Mouse (Mus musculus): ENCODE measurements around the gene Zdhhc5. TPM values are rescaled to one million over a fixed set of nuclear protein-coding genes. Genes with fewer than 3 reads are reported as not detected.

The Zdhhc5 gene
- polyA plus RNA-seq, 1 experiment = not detected

GRCm38 (mm10) chr2:84750115-84750514 is 35.1 kb upstream of the Zdhhc5 start:
- Histone ChIP-seq H3K4me1 (ENCODE audit: control insufficient read depth, insufficient read depth, low read length) (no peaks in the 10 kb centered on the region), H3K4me3 (ENCODE audit: insufficient read depth, low read depth, low read length) (no peak overlapping the region), H3K27ac (ENCODE audit: insufficient read depth, low read depth, low read length) (no peak overlapping the region)
- 66% methylated on average over 6 of the region's 6 CpGs for WGBS
- no peak for TF ChIP-seq CTCF (IDR thresholded peaks at IDR 0.05; ENCODE audit: insufficient read depth, low read depth, low read length)
- no peak for TF ChIP-seq POLR2A (IDR thresholded peaks at IDR 0.05; ENCODE audit: insufficient read depth, low read depth, low read length)

DNA sequence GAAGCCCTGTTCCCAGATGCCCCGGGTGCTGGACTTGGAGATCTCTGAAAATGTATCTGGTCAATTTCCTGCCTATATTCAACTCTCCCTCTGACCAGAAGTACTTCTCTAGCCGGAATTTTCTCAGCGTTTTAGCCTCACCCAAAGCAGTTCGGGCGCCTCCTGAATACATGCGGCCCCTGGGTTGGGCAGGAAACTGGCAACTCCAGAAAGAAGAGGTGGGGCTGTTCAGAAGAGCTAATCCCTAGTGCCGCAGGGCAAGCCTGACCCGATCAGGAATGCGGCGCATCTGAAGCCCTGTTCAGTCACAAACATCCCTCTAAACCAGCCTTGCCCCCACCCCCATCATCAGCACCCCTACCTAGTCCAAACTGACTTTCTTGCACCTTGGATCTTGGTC is 29.1 kb upstream of the Zdhhc5 start:
- peak overlapping the region; percentile 67 for H3K4me3 ChIP-seq (ENCODE audit: insufficient read depth, low read depth, low read length)
- no peak overlapping the region for H3K27ac ChIP-seq (ENCODE audit: insufficient read depth, low read depth, low read length)
- 8% methylated on average over 10 of the region's 10 CpGs for WGBS
- H3K4me1 ChIP-seq (ENCODE audit: control insufficient read depth, insufficient read depth, low read length) = peaks cover 27% of the 10 kb centered on the region
- no peak for TF ChIP-seq CTCF (IDR thresholded peaks at IDR 0.05; ENCODE audit: insufficient read depth, low read depth, low read length)
- TF ChIP-seq POLR2A (IDR thresholded peaks at IDR 0.05; ENCODE audit: insufficient read depth, low read depth, low read length) = no peak

DNA sequence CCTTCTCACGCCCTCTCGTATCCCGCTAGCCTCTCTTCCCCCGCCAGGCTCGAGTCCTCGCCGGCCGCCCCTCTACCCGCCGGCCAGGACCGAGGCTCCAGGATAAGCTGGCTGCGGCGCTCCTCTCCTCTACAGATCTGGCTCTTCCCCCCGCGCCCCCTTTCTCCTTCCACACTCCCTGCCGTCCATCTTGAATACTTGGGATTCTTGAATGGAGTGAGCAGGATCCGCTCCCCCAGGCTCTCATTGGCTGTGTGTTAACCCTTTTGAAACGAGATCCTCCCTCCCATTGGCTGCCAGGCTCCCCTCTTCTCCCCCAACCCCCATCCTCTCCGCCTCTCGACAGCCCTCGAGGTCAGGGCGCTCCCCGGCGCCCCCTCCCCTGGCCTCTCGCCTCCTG is 28.6 kb upstream of the Zdhhc5 start, which contains the start of gene Gm19426:
Gene Gm19426 (minus strand): TSS at position 95 of the 400 bp plus-strand sequence.
- under 1% methylated on average over 25 of the region's 25 CpGs for WGBS
- TF ChIP-seq CTCF (IDR thresholded peaks at IDR 0.05; ENCODE audit: insufficient read depth, low read depth, low read length) (no peak), POLR2A (IDR thresholded peaks at IDR 0.05; ENCODE audit: insufficient read depth, low read depth, low read length) (peak; percentile 50)
- H3K4me1 ChIP-seq (ENCODE audit: control insufficient read depth, insufficient read depth, low read length) = peaks cover 29% of the 10 kb centered on the region
- peak within 1 kb of the TSS; percentile 46; the same call in 1 of the 2 replicates for H3K27ac ChIP-seq (ENCODE audit: insufficient read depth, low read depth, low read length)
- peak within 1 kb of the TSS; percentile 67 for H3K4me3 ChIP-seq (ENCODE audit: insufficient read depth, low read depth, low read length)

DNA sequence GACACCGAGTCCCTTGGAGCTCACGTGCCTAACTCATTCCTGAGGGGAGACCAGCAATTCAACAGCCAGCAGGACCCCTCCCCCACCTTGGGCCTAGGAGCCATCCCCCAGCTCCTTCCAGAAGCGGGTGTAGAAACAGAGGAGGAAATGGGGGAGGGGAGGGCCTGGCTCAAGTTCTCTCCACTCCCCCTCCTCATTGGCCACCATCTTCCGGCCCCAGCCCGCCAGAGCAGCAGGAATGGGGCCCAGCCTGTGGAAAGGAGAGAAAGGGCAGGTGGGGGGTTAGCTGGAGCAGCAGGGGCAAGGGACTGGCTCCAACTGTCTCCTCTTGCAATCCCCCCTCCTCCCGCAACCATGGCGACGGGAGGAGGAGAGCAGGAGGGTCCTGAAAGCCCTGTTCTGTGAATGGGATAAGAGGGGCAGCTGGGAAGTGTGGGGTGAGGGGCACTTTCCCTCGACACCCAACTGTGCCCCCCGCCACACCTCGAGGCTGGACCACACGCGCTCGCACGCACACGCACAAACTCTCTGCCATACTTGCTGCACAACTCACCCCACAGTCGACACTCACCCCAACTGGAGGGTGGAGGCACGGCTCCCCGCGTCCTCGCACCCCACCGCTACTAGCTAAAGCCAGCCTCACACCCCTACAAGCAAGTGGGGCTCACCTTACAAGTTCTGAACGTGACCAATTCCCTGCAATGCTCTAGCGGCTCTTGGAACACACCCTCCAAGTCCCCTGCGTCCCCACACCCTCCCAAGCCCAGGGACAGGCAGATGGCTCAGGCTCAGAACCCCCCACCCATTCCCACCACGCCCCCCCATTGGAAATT is 27.7 kb upstream of the Zdhhc5 start:
- TF ChIP-seq CTCF (IDR thresholded peaks at IDR 0.05; ENCODE audit: insufficient read depth, low read depth, low read length) = no peak
- TF ChIP-seq POLR2A (IDR thresholded peaks at IDR 0.05; ENCODE audit: insufficient read depth, low read depth, low read length) = no peak
- H3K4me3 ChIP-seq (ENCODE audit: insufficient read depth, low read depth, low read length) = peak overlapping the region; percentile 67
- WGBS = 2% methylated on average over 26 of the region's 26 CpGs
- H3K4me1 ChIP-seq (ENCODE audit: control insufficient read depth, insufficient read depth, low read length) = peaks cover 32% of the 10 kb centered on the region
- H3K27ac ChIP-seq (ENCODE audit: insufficient read depth, low read depth, low read length) = peak overlapping the region; percentile 46; the same call in 1 of the 2 replicates

DNA sequence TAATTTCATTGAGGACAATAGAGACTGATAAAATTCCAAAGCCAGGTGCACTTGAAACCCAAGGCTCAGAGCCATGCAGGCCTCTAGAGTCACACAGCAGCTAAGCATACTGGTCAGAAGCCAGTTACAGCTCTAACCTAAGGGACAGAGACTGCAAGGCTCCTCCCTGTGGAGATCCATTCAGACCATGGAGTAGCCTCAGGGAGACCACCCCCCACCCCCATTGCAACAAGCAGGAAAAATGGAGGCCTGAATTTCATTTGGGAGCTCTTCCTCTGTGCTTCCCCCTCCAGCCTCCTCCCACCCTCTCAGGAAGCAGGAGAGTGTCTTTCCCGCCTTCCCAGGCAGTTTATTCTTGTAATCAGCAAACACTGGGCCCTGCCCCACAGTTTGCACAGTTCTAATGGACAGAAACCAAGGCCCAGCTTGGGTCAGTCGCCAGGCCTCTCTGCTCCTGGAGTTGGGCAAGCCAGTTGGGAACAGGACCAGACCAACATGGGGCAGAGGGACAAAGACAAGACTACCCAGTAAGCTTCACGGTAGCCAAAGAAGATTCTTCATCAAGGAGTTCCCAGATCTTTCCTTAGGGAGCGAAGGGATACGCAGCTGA is 27.0 kb upstream of the Zdhhc5 start:
- TF ChIP-seq POLR2A (IDR thresholded peaks at IDR 0.05; ENCODE audit: insufficient read depth, low read depth, low read length) (no peak), CTCF (IDR thresholded peaks at IDR 0.05; ENCODE audit: insufficient read depth, low read depth, low read length) (no peak)
- Histone ChIP-seq H3K4me1 (ENCODE audit: control insufficient read depth, insufficient read depth, low read length) (peaks cover 38% of the 10 kb centered on the region), H3K27ac (ENCODE audit: insufficient read depth, low read depth, low read length) (no peak overlapping the region), H3K4me3 (ENCODE audit: insufficient read depth, low read depth, low read length) (peak overlapping the region; percentile 67)
- WGBS = 12% methylated on average over 5 of the region's 5 CpGs

- H3K4me1 ChIP-seq (ENCODE audit: control insufficient read depth, insufficient read depth, low read length) = peaks cover 48% of the 10 kb centered on the region
- no peak overlapping the region for H3K27ac ChIP-seq (ENCODE audit: insufficient read depth, low read depth, low read length)
- 50% methylated on average over 15 of the region's 15 CpGs for WGBS
- 0 out of 2 replicates have a peak, but pooled peaks have one; percentile 18 for TF ChIP-seq POLR2A (IDR thresholded peaks at IDR 0.05; ENCODE audit: insufficient read depth, low read depth, low read length)
- TF ChIP-seq CTCF (IDR thresholded peaks at IDR 0.05; ENCODE audit: insufficient read depth, low read depth, low read length) = no peak
- H3K4me3 ChIP-seq (ENCODE audit: insufficient read depth, low read depth, low read length) = no peak overlapping the region
These were observed 25.8 kb upstream of the Zdhhc5 start for GRCm38 (mm10) chr2:84740608-84741333.

- peaks cover 48% of the 10 kb centered on the region for H3K4me1 ChIP-seq (ENCODE audit: control insufficient read depth, insufficient read depth, low read length)
- WGBS = 19% methylated on average over 12 of the region's 12 CpGs
- TF ChIP-seq CTCF (IDR thresholded peaks at IDR 0.05; ENCODE audit: insufficient read depth, low read depth, low read length) (no peak), POLR2A (IDR thresholded peaks at IDR 0.05; ENCODE audit: insufficient read depth, low read depth, low read length) (no peak)
- H3K27ac ChIP-seq (ENCODE audit: insufficient read depth, low read depth, low read length) = no peak overlapping the region
- no peak overlapping the region for H3K4me3 ChIP-seq (ENCODE audit: insufficient read depth, low read depth, low read length)
These were observed 23.4 kb upstream of the Zdhhc5 start for GRCm38 (mm10) chr2:84738271-84738911.

DNA sequence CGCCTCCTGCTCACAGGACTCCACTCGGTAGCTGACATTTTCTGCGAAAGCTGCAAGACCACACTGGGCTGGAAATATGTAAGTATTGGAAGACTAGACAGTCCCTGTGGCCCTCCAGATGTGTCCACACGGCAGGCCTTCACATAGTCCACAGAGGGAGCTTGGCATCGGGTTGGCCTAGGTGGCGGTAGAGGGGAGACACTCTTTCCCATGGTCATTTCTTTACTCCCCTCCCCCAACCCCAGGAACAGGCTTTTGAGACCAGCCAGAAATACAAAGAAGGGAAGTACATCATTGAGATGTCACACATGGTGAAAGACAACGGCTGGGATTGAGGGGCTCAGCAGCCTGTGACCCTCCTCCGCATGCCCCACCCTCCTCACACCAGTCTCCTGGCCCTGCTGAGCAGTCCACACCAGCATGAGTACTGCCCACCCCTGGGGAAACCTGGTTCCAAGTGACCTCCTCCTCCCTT is 22.5 kb upstream of the Zdhhc5 start:
- 28% methylated on average over 8 of the region's 8 CpGs for WGBS
- Histone ChIP-seq H3K4me1 (ENCODE audit: control insufficient read depth, insufficient read depth, low read length) (peaks cover 39% of the 10 kb centered on the region), H3K4me3 (ENCODE audit: insufficient read depth, low read depth, low read length) (peak overlapping the region; percentile 8), H3K27ac (ENCODE audit: insufficient read depth, low read depth, low read length) (no peak overlapping the region)
- TF ChIP-seq POLR2A (IDR thresholded peaks at IDR 0.05; ENCODE audit: insufficient read depth, low read depth, low read length) = no peak
- no peak for TF ChIP-seq CTCF (IDR thresholded peaks at IDR 0.05; ENCODE audit: insufficient read depth, low read depth, low read length)
